Mouse (Mus musculus): Measurements from ENCODE around the gene Wrnip1. TPM values are rescaled to one million over a fixed set of nuclear protein-coding genes. Genes with fewer than 3 reads are reported as not detected.

Wrnip1 gene
- polyA plus RNA-seq, 1 experiment = 38.2 TPM

DNA sequence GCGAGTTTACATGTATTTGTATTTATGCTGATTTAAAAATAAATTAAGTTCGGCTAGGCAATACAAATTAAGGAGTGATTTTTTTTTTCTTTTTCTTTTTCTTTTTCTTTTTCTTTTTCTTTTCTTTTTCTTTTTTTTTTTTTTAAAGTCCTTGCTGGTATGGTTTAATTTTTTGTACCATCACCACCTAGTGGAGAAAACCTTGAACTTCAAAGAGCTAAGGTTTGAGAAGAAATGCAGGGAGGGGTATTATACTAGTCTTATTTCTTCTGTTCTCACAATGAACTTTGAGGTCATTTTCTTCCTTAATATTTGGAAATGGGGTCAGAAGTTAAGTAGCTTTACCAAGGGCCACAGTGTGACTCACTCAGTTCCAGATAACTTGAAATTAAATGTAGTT lies 2.7 kb upstream of the Wrnip1 start:
- no peak for TF ChIP-seq GATA1 (IDR thresholded peaks at IDR 0.05; ENCODE audit: low read length)

DNA sequence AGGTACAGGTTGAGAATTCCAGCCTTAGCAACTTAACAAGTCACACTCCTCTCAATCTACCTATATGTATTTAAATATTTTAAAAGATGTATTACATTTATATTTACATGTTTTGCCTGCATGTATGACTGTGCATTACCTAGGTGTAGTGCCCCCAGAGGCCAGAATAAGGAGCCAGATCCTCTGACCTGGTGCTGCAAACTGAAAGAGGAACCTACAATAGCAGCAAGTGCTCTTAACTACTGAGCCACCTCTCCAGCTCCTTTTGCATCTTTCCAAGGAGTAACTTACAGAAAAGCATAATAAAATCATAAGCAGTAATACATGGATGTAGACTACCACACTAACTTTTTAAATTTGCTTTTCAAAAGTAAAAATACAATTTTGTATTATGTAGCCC lies 979 bp upstream of the Wrnip1 start:
- TF ChIP-seq GATA1 (IDR thresholded peaks at IDR 0.05; ENCODE audit: low read length) = no peak

GRCm38 (mm10) chr13:32802259-32803081 lies 632 bp downstream of the Wrnip1 start, which contains the start of gene D930007J09Rik:
D930007J09Rik (minus strand) TSS chr13:32802849.
- no peak for TF ChIP-seq GATA1 (IDR thresholded peaks at IDR 0.05; ENCODE audit: low read length)

- TF ChIP-seq GATA1 (IDR thresholded peaks at IDR 0.05; ENCODE audit: low read length) = no peak
Measured at GRCm38 (mm10) chr13:32803701-32804345, 2.0 kb downstream of the Wrnip1 start.

- no peak for TF ChIP-seq GATA1 (IDR thresholded peaks at IDR 0.05; ENCODE audit: low read length)
Measured at GRCm38 (mm10) chr13:32806820-32807219, 5.0 kb downstream of the Wrnip1 start.

GRCm38 (mm10) chr13:32807624-32808023 lies 5.8 kb downstream of the Wrnip1 start:
- TF ChIP-seq GATA1 (IDR thresholded peaks at IDR 0.05; ENCODE audit: low read length) = no peak

- no peak for TF ChIP-seq GATA1 (IDR thresholded peaks at IDR 0.05; ENCODE audit: low read length)
Measured at GRCm38 (mm10) chr13:32819241-32819640, 17.4 kb downstream of the Wrnip1 start.

- no peak for TF ChIP-seq GATA1 (IDR thresholded peaks at IDR 0.05; ENCODE audit: low read length)
Measured at GRCm38 (mm10) chr13:32819926-32820325, 18.1 kb downstream of the Wrnip1 start.

GRCm38 (mm10) chr13:32821671-32822070 lies 19.8 kb downstream of the Wrnip1 start:
- TF ChIP-seq GATA1 (IDR thresholded peaks at IDR 0.05; ENCODE audit: low read length) = no peak

- no peak for TF ChIP-seq GATA1 (IDR thresholded peaks at IDR 0.05; ENCODE audit: low read length)
Measured at GRCm38 (mm10) chr13:32823126-32823525, 21.3 kb downstream of the Wrnip1 start.

DNA sequence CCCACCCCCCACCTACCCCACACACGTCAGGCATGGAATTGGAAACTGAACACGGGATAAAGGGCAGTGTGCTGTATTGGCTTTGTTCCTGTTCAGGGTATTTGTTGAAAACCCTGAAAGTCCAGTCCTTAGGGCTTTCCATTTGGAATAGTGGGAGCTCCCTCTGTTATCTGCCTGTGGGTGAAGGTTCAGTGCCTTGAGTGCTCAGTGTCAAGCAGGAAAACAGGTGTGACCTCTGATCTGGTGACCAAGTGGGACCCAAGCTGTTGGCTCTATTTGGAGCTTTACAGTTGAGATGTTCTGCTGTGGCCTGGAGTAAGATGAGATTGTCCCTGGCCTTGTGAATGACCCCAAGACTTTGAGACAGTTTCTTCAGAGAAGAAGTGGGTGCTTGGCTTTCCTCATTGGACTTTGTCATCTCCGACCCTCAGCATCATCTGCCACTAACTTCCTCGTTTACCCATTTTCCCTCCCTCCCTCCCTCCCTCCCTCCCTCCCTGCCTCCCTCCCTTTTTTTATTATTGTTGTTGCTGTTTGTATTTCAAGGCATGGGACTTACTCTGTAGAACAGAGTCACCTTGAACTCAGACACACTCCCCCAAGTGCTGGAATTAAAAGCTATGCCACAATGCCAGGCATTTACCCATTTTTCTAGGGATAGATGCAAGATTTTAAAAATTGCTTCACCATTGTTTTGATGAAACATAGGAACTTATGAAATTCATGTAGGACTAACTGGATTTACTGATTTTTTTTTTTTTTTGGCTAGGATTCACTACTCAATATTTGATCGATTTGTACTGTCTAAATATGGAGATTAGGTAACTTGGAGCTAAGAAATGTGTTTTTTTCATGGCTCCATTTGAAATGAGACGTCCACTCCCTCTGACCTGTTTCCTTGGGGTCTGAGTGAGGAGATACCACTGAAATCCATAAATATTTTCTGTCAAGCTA lies 22.8 kb downstream of the Wrnip1 start:
- no peak for TF ChIP-seq GATA1 (IDR thresholded peaks at IDR 0.05; ENCODE audit: low read length)

GRCm38 (mm10) chr13:32825546-32825945 lies 23.7 kb downstream of the Wrnip1 start:
- no peak for TF ChIP-seq GATA1 (IDR thresholded peaks at IDR 0.05; ENCODE audit: low read length)

DNA sequence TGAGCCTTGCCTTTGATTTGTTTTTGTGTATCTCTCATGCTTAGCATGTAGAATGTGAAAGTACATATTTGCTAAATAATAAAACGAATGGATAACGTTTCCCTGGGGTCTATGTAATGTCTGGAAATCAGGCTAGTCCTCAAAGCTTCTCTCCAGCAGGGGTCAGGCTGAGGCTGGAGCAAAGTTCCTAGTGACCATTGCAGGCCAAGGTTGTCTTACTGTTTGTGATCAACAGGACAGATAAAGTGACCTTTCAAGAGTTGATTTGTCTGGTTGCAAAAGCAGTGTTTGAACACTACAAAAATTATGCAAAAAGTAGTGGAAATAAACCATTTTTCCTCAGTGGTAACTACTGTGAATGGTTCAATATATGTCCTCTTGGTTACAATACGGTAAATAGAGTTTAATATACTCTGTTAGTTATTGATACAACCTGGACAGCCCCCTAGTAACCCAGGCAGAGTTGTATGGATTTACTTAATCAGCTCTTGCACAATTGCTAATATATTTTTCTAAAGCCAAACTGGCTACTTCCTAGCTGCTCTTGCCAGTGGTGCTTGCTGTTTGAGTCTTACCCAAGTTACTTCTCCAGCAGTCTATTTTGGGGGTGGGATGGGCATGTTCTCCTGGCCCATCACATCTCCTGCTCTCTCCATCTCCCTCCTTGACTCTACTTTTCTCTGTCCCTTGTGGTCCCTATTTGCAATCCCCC lies 25.4 kb downstream of the Wrnip1 start:
- no peak for TF ChIP-seq GATA1 (IDR thresholded peaks at IDR 0.05; ENCODE audit: low read length)

- no peak for TF ChIP-seq GATA1 (IDR thresholded peaks at IDR 0.05; ENCODE audit: low read length)
Measured at GRCm38 (mm10) chr13:32827951-32828350, 26.1 kb downstream of the Wrnip1 start.

GRCm38 (mm10) chr13:32828886-32829285 lies 27.0 kb downstream of the Wrnip1 start:
- peak; percentile 66 for TF ChIP-seq GATA1 (IDR thresholded peaks at IDR 0.05; ENCODE audit: low read length)
